Mouse (Mus musculus) liver (tissue): ENCODE results near the gene Cys1.
"Not testable (repeated sequence)": the region's sequence is repeated elsewhere in the genome, so short reads cannot be mapped to it uniquely, and the experiment has no call there.

ENCODE experiments used
- DNase-seq: peaks from one replicate; pipeline ENCODE4 v3.0.0-alpha.2; 2020; ENCODE audit warnings: mixed read lengths

The Cys1 gene

DNA sequence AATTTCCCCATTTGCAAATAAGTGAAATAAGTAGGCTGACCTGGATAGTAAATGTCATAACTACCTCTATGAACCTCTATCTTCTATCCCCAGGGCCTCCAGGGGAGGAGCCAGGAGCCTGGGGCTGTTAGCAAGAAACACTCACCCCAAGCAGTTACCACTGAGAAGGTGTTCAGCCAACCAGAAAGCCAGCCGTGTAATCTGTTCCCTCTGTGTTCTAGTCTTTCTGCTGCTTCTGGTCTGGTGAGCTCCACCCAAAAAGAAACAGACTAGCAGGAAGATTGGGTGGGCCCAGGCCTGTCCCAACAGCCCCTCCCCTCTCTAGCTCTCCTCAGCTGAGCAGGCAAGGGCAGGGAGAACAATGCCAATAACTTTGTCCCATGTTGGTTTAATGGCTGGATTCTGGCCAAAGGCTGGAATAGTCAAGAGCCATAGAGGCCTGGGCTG is 37.5 kb downstream of the Cys1 start:
- peak; percentile 85 for DNase-seq

DNA sequence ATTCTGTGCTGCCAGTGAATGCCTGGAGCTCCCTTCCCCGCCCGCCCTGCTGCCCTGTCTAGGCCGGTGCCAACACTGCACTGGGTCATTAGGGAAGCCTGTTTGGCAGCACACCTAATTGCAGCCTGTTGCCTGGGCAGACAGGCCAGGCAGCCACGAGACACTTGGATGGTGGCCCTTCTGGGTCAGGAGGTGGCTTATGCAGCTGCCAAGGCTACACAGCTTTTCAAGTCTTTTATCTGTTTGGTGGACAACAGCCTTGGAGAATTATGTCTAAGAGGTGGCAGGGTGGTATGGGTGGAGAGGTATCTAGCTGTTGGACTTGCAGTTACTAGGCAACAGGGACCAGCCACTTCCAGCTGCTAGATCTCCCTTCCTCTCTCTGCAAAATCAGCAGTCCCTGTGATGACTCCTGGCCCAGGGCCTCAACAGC is 39.2 kb downstream of the Cys1 start:
- no peak for DNase-seq

DNA sequence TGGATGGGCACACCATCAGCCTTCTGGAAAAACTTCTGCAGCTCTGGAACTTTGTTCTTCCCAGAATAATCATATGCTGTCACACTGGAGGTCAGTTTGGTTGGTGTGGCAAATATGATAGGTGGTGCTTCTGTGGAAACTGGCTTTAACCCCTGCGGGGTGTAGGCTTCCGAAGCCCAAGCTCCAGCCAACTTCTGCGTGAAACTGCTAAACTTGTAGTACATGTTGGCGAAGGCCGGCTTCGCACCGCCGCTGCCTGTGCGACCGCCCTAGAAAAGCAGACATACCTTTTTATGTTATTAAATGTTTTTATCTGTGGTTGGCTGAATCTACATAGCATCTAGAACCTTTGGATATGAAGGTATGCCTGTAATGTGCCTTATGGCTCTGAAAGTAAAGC is 42.8 kb downstream of the Cys1 start:
- not testable (repeated sequence) for DNase-seq

DNA sequence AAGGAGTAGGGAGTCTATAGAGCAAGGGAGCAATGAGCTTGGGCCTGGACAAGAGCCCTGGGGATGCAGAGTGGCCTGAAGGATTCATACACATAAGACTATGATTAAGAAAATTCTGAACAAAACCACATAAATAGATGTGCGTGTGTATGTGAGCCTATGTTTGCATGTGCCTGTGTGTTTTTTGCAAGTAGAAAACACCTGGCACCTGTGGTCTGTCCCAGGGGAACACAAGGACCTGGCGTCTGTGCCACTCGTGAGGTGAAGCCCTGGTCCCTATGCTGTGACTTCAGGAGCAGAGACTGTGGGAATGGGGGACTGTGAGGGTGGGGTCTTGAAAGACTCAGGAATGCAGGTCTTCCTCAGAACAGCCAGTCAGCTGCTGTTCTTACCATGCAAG is 47.0 kb downstream of the Cys1 start:
- no peak for DNase-seq

DNA sequence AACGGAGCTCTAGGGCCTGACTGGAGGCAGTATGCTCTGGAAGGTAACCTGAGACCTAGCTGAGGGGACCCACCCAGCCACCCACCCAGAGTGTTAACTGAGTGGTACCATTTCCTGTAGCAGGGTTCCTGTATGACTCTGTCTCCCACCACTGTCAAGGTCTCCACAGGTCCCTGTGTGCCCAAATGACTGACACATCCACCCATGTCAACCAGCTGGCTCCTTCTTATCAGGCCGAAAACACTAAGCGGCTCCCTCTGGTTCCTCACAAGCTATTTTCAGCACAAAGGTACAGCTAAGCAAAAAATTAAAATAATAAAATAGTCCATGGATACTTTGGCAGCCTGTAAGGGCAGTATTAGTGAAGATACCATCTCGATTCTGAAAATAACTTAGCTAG is 47.4 kb downstream of the Cys1 start:
- DNase-seq: peak; percentile 52

DNA sequence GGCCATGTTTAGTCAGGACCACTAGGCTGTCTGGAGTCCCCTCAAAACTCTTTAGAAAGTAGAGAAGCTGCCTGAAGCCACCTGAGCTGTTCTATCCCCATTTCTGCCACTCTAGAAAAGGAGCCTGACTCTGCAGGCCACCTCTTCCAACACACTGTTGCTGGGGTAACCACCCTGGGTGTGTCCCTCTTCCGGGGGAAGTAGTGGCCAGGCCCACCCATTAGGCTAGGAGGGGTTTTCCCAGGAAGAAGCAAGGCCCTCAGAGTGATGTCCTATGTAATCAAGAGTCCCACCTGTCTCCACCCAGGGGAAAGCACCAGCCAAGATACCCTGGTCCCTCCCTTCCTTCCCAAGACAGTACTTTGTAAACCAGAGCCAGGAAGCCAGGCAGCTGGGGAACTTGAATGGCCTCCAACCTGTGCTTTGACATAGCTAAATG is 47.8 kb downstream of the Cys1 start:
- DNase-seq: peak; percentile 72

DNA sequence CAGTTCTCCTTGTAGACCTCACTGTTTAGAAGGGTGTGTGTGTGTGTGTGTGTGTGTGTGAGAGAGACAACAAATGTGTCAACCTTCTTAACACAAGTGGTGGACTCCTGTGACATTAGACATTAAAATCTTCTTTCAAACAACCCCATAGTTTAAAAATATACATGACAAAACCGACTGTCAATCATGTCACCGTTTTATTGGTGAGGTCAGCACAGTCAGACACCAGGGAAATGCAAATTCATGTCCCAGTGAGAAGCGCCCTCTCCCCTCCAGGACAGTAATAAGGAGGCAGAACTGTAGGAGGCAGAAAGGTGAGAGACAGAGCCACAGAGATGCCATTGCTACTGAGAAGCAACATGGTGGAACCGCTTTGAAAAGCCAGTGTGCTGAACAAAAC is 49.2 kb downstream of the Cys1 start:
- no peak for DNase-seq

DNA sequence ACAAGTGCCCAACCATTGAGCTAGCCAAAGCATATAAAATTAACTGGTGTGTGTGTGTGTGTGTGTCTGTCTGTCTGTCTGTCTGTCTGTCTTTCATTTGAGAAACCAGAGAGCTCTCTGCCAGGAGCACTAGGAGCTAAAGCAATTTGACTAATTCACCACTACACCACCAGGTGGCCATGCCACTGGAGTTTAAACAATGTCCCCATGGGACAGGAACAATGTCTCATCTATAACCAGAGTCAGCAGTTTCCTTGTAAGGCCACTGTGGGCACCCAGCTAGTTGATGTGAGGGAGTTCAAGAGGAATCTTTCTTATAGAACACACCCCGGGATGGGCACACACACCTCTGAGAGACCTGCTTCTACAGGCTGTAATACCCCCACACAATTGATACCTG is 51.4 kb downstream of the Cys1 start:
- DNase-seq: peak; percentile 56

DNA sequence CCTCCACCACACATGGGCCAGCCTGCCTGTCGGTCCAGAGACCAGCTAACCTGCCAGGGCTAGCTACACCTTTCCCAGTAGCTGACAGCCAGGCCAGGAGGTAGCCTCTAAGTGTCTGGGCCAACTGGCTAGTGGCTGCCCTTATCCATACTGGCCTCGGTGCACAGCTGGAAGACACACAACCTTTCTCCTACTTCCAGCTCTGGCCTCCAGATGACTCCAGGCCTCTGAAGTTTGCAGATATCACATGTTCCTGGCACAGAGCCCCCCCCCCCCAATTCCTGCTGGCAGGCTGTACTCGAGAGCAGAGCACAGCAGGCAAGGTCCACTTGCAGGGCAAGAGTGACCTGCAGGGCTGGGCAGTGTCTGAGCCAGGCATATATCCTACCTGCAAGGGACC is 54.4 kb downstream of the Cys1 start:
- no peak for DNase-seq

DNA sequence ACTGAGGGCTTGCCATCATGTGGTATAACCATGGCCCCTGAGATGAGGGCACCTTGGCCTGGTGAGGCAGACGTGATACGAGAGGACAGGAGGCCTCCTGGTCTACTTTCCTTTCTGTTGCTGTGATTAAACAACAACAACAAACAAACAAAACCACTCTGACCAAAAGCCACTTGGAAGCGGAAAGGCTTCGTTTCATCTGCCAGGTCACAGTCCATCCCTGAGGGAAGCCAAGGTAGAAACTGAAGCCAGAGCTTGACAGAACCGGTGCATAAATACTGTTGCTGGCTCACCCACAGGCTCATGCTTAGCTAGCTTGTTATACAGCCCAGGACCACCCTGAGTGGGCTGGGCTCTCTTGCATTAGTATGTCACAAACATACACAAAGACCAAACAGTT is 55.2 kb downstream of the Cys1 start:
- DNase-seq: no peak

DNA sequence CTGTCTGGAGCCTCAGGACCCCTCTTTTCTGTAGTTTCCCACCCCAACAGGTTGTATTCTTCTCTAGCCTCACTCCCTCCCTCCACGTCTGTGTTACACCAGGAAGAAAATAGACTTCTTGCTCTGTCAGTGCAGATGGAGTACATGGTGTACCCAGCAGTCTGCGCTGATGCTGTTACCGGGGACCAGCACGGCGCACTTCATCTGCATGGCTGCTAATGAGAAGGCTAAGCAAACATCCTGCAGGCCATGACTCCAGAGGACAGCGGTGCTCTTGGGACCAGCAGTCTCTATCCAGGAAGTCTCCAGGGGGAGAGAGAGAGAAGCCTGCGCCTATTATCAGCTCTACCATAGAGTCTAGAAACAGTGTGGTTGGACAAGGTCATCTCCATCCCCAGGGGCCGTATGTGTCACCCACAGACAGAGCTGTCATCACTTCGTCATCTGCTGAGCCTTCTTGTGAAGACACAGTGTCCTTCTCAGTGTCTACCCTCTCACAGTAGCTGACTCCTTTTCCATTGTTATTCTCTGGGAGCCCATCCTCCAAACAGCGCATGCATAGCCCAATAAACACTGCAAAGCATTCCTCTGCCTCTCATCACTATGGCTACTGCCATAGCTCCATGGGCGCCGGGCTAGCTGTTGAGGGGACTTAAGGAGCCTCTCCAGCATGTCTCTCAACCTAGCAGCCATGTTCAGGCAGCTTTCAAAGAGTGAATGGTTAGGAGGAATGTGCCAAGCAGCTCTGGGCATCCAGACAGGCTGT is 57.9 kb downstream of the Cys1 start:
- DNase-seq: no peak

DNA sequence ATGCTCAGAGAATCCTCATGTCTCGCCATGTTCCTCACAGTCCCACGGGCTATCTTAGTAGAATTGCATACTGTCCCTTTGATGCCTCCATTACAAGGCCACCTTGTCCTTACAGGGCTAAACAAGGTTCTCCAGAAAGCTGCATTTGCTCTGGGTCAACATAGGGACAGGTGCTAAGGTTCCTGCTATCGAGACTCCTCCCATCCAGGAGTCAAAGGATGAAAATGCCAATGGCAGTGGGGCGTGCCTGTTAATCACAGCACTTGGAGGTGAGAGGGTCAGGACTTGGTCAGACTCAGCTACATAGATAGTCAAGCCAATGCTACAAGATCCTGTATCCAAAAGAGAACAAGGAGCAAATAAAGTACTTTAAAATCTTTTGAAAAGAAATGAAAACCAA is 62.2 kb downstream of the Cys1 start:
- DNase-seq: no peak
